Mouse (Mus musculus) neural tube, embryonic 14.5 days (tissue): ENCODE measurements around the gene Apobec1. TPM values are rescaled to one million over a fixed set of nuclear protein-coding genes. Genes with fewer than 3 reads are reported as not detected.

Experiments used
- ATAC-seq: fragments of 200-750 bp; cut with Nextera tagmentation; 2 replicates; pipeline ENCODE4 v1.8.0; 2017; ENCODE audit warnings: low read depth, mild to moderate bottlenecking, moderate TSS enrichment, moderate library complexity
- H3K27ac ChIP-seq: fragments of 300-500 bp; sonication (generic); 2 replicates; pipeline ENCODE4 v1.5.1; 2014; ENCODE audit warnings: low read depth, mild to moderate bottlenecking, control low read depth, low read length, moderate library complexity, mixed read lengths
- H3K27me3 ChIP-seq: fragments of 300-500 bp; sonication (generic); 2 replicates; pipeline ENCODE4 v1.6.1; 2014; ENCODE audit warnings: low read length; ENCODE audit not compliant: control insufficient read depth, insufficient read depth
- H3K36me3 ChIP-seq: fragments of 300-500 bp; sonication (generic); 2 replicates; pipeline ENCODE4 v1.6.1; 2014; ENCODE audit warnings: low read length, mixed read lengths; ENCODE audit not compliant: control insufficient read depth, insufficient read depth
- H3K4me1 ChIP-seq: fragments of 300-500 bp; sonication (generic); 2 replicates; pipeline ENCODE4 v1.6.1; 2014; ENCODE audit warnings: low read length; ENCODE audit not compliant: control insufficient read depth, insufficient read depth
- H3K4me2 ChIP-seq: fragments of 300-500 bp; sonication (generic); 2 replicates; pipeline ENCODE4 v1.6.1; 2014; ENCODE audit warnings: mild to moderate bottlenecking, low read depth, low read length, control low read depth
- H3K4me3 ChIP-seq: fragments of 300-500 bp; sonication (generic); 2 replicates; pipeline ENCODE4 v1.5.1; 2014; ENCODE audit warnings: low read depth, low read length, control low read depth, mixed read lengths
- H3K9ac ChIP-seq: fragments of 300-500 bp; sonication (generic); replicated peaks from 2 replicates; pipeline ENCODE4 v1.6.1; 2014; ENCODE audit warnings: low read depth, mild to moderate bottlenecking, control low read depth, low read length, mixed read lengths
- H3K9me3 ChIP-seq: fragments of 300-500 bp; sonication (generic); 2 replicates; pipeline ENCODE4 v1.6.1; 2016; ENCODE audit warnings: low read length; ENCODE audit not compliant: control insufficient read depth
- WGBS: fragments of 180-500 bp; shearing (Covaris S2); extraction: QIAGEN DNeasy Blood & Tissue Kit; methylation state at CpG from one replicate; pipeline ENCODE4 v1.1.7; 2014; 5-methylcytosine and 5-hydroxymethylcytosine counted together
- polyA plus RNA-seq: library from polyadenylated mRNA; unstranded; fragments of >200 nt; fragmentation: Nextera tagmentation; extraction: Ambion mirVana; gene quantifications from 2 replicates; pipeline ENCODE4 v1.2.1, GENCODE M21; 2014

The Apobec1 gene
- polyA plus RNA-seq, 1 experiment from 2014 or later = 1.1 TPM

- H3K4me3 ChIP-seq = no peak overlapping the region
- no peak overlapping the region for H3K4me2 ChIP-seq
- 78% methylated on average over 10 of the region's 10 CpGs for WGBS
- H3K4me1 ChIP-seq = no peaks in the 10 kb centered on the region
- ATAC-seq = no peak
- H3K36me3 ChIP-seq = no peaks in the 10 kb centered on the region
- H3K27ac ChIP-seq = no peak overlapping the region
- H3K9ac ChIP-seq = no peak overlapping the region
- no peaks in the 10 kb centered on the region for H3K9me3 ChIP-seq
- no peaks in the 10 kb centered on the region for H3K27me3 ChIP-seq
These were observed 6.5 kb upstream of the Apobec1 start for GRCm38 (mm10) chr6:122608434-122609376.

- H3K27me3 ChIP-seq = no peaks in the 10 kb centered on the region
- H3K9me3 ChIP-seq = no peaks in the 10 kb centered on the region
- no peak overlapping the region for H3K9ac ChIP-seq
- H3K4me1 ChIP-seq = no peaks in the 10 kb centered on the region
- ATAC-seq = no peak
- no peaks in the 10 kb centered on the region for H3K36me3 ChIP-seq
- no peak overlapping the region for H3K4me2 ChIP-seq
- H3K27ac ChIP-seq = no peak overlapping the region
- 94% methylated on average over 12 of the region's 12 CpGs for WGBS
- H3K4me3 ChIP-seq = no peak overlapping the region
These were observed 5.5 kb upstream of the Apobec1 start for GRCm38 (mm10) chr6:122607700-122608099.

GRCm38 (mm10) chr6:122606661-122607060 lies 4.4 kb upstream of the Apobec1 start:
- no peak for ATAC-seq
- Histone ChIP-seq H3K27ac (no peak overlapping the region), H3K9me3 (no peaks in the 10 kb centered on the region), H3K4me3 (no peak overlapping the region), H3K36me3 (no peaks in the 10 kb centered on the region), H3K4me2 (no peak overlapping the region), H3K4me1 (no peaks in the 10 kb centered on the region), H3K27me3 (no peaks in the 10 kb centered on the region), H3K9ac (no peak overlapping the region)
- WGBS = 95% methylated on average over 11 of the region's 11 CpGs

- H3K9me3 ChIP-seq = no peaks in the 10 kb centered on the region
- H3K27ac ChIP-seq = no peak overlapping the region
- no peaks in the 10 kb centered on the region for H3K27me3 ChIP-seq
- no peak overlapping the region for H3K4me3 ChIP-seq
- WGBS = 96% methylated on average over 8 of the region's 8 CpGs
- no peaks in the 10 kb centered on the region for H3K4me1 ChIP-seq
- no peak for ATAC-seq
- no peak overlapping the region for H3K4me2 ChIP-seq
- H3K9ac ChIP-seq = no peak overlapping the region
- no peaks in the 10 kb centered on the region for H3K36me3 ChIP-seq
These were observed 3.2 kb upstream of the Apobec1 start for GRCm38 (mm10) chr6:122605483-122605882.

- Histone ChIP-seq H3K4me2 (no peak overlapping the region), H3K4me1 (no peaks in the 10 kb centered on the region), H3K36me3 (no peaks in the 10 kb centered on the region), H3K9me3 (no peaks in the 10 kb centered on the region), H3K27me3 (no peaks in the 10 kb centered on the region), H3K27ac (no peak overlapping the region), H3K4me3 (no peak overlapping the region), H3K9ac (no peak overlapping the region)
- ATAC-seq = no peak
These were observed 2.0 kb upstream of the Apobec1 start for GRCm38 (mm10) chr6:122604260-122604659.

GRCm38 (mm10) chr6:122602992-122603322 lies 713 bp upstream of the Apobec1 start:
- no peaks in the 10 kb centered on the region for H3K36me3 ChIP-seq
- no peaks in the 10 kb centered on the region for H3K27me3 ChIP-seq
- no peak overlapping the region for H3K9ac ChIP-seq
- 87% methylated on average over 1 of the region's 1 CpGs for WGBS
- peak overlapping the region; percentile 36; the same call in 1 of the 2 replicates for H3K4me2 ChIP-seq
- no peak overlapping the region for H3K4me3 ChIP-seq
- no peaks in the 10 kb centered on the region for H3K4me1 ChIP-seq
- ATAC-seq = no peak
- H3K27ac ChIP-seq = no peak overlapping the region
- H3K9me3 ChIP-seq = no peaks in the 10 kb centered on the region

GRCm38 (mm10) chr6:122601615-122602014 lies 629 bp downstream of the Apobec1 start:
- Histone ChIP-seq H3K9ac (no peak overlapping the region), H3K4me3 (no peak overlapping the region; the same call in 1 of the 2 replicates), H3K27ac (no peak overlapping the region), H3K4me2 (peak overlapping the region; percentile 36), H3K36me3 (no peaks in the 10 kb centered on the region), H3K4me1 (no peaks in the 10 kb centered on the region), H3K27me3 (no peaks in the 10 kb centered on the region), H3K9me3 (no peaks in the 10 kb centered on the region)
- no peak for ATAC-seq
- whole genome bisulfite sequencing = 90% methylated on average over 3 of the region's 3 CpGs

- H3K4me2 ChIP-seq = no peak overlapping the region
- H3K36me3 ChIP-seq = no peaks in the 10 kb centered on the region
- ATAC-seq = no peak
- H3K9ac ChIP-seq = no peak overlapping the region
- no peaks in the 10 kb centered on the region for H3K27me3 ChIP-seq
- no peak overlapping the region for H3K27ac ChIP-seq
- WGBS = 89% methylated on average over 4 of the region's 4 CpGs
- H3K9me3 ChIP-seq = no peaks in the 10 kb centered on the region
- no peak overlapping the region for H3K4me3 ChIP-seq
- H3K4me1 ChIP-seq = no peaks in the 10 kb centered on the region
These were observed 1.2 kb downstream of the Apobec1 start for GRCm38 (mm10) chr6:122601031-122601430.

- Histone ChIP-seq H3K9me3 (no peaks in the 10 kb centered on the region), H3K9ac (no peak overlapping the region), H3K36me3 (no peaks in the 10 kb centered on the region), H3K27me3 (no peaks in the 10 kb centered on the region), H3K4me3 (no peak overlapping the region), H3K4me1 (no peaks in the 10 kb centered on the region), H3K27ac (no peak overlapping the region), H3K4me2 (no peak overlapping the region)
- no peak for ATAC-seq
- 72% methylated on average over 7 of the region's 7 CpGs for WGBS
These were observed 2.1 kb downstream of the Apobec1 start for GRCm38 (mm10) chr6:122600066-122600646.
